Mouse (Mus musculus) brain, embryonic 14.5 days (tissue): ENCODE measurements around the gene Rap1gap2.
A peak's percentile ranks its signal among the peaks of the same experiment; 100 is the strongest.

Experiments used
- CTCF ChIP-seq: fragments of 200-500 bp; IDR thresholded peaks from 2 replicates; pipeline ENCODE4 v1.5.1; 2012; ENCODE audit warnings: inconsistent platforms, mild to moderate bottlenecking, moderate library complexity, borderline replicate concordance; ENCODE audit not compliant: insufficient read depth, insufficient read length; ENCODE audit errors: extremely low read depth
- POLR2A ChIP-seq: fragments of 200-500 bp; IDR thresholded peaks from 2 replicates; pipeline ENCODE4 v1.6.1; 2012; ENCODE audit warnings: mild to moderate bottlenecking, inconsistent platforms, borderline replicate concordance; ENCODE audit not compliant: poor library complexity, insufficient read depth, insufficient read length, severe bottlenecking; ENCODE audit errors: extremely low read depth

DNA sequence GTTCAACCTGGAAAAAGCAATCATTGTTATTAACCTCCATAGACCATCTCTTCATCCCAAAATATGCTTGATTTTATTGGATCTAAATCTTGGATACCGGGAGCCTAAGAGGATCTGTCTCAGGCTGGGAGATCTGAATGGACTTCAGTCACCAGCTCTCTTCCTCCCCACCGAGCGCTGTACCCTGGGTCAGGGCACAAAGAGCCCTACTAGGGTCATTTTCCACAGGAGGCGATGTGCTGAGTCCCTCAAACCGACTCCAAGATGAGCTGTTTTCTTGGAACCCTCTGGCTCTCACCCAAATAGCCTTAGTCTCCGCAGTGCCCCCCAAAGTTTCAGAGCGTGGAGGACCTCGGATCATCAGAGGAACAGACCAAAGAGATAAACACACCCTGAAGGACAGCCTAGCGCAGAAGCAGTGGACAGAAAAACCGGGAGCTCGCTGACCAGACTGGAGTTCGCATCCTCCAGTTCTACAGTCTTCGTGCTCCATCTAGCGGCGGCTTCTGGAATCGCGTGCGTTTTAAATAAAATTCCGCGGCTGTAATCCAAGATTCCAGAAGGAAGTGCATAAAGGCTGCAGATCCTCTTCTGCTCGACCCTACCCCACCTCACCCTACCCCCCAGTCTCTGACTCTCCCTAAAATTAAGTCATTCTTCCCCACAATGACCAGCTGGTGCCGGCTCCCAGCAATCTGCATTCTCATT is 239.2 kb downstream of the Rap1gap2 start:
- TF ChIP-seq POLR2A (no peak), CTCF (peak; percentile 95)
